Mouse (Mus musculus): Measurements from ENCODE around the gene Slc6a13.

DNA sequence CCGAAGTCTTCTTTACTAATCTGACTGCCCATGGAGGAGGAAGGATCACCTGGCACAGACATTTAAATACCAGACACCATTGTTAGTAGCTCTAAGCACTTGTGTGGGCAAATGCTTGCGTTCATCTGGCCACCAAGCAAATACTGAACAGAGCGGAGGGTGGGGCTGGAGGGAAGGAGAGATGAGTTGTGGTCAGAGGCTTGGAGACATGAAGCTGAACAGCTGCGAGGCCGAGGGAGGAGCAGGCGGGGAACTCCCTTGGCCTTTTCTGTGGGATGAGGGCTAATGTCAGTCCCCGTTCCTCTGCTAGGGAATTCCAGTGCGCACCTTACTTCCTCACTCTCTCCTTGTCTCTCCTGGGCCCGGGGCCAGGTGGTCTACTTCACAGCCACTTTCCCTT lies 25.7 kb downstream of the Slc6a13 start:
- TF ChIP-seq CTCF (IDR thresholded peaks at IDR 0.05; ENCODE audit: extremely low read depth, insufficient read depth, low read length) (no peak), POLR2A (IDR thresholded peaks at IDR 0.05; ENCODE audit: extremely low read depth, insufficient read depth, low read length) (no peak)
